Mouse (Mus musculus) adrenal gland, postnatal 4 days (tissue): ENCODE measurements around the gene Gm973. TPM values are rescaled to one million over a fixed set of nuclear protein-coding genes. Genes with fewer than 3 reads are reported as not detected.

ENCODE experiments used
- DNase-seq, 2 experiments: peaks; one replicate each; pipeline ENCODE4 v3.0.0; 2021 to 2022; ENCODE audit warnings: low spot score in 2 of 2, mixed read lengths in 2 of 2
- total RNA-seq, 2 experiments: library from RNA; stranded (reverse); gene quantifications; 2 replicates each; pipeline ENCODE4 v1.2.3; 2021

Gm973 gene
- total RNA-seq, 2 experiments from 2014 or later: 31.3 to 33.2 TPM

DNA sequence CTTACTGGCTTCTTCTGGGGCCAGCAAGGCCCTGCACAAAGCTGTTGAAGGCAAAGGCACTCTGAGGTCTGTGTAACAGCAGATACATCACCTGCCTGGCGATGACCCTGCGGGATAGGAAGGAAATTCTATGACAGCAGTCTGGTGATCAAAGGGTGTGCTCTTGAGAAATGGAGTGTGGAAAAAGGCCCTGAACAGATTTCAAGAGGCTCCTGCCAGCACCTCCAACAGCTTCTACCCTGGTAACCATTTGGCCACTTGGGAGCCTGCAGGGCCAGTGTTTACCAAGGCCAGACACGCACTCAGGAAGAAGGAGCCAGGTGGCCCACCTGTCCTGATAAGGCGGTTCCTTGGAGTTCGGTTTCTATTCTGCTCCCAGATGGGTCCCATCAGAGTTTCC lies 63.3 kb downstream of the Gm973 start:
- no peak for DNase-seq

DNA sequence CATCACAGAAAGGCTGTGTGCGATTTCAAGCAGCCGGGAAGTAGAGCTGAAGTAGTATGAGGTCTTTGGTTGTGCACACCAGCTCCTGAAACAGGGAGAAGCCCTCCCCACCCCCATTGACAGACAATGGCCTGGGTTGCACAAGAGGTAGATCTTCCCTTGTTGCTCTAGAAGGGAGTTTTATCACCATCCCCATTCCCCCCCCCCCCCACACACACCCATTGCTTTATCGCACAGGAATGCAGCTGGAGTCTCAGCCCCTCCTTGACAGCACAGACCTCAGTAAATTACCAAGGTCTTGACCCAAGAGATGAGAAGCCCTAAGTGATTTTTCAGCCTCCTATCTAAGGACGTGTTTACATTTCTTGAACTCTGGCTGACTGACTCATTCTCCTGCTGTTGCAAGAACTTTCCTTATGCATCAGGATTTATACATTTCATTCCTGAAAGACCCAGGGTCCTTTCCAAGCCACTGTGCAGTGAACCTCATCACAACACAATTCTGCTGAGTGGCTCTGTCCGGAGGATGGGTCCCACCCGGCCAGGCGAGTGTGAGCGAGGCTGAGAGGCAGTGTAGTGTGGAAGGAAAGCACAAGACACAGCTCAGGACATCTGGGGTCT lies 64.2 kb downstream of the Gm973 start:
- DNase-seq: no peak

- DNase-seq: no peak
Observed at GRCm38 (mm10) chr1:59580880-59581279, 64.8 kb downstream of the Gm973 start.

DNA sequence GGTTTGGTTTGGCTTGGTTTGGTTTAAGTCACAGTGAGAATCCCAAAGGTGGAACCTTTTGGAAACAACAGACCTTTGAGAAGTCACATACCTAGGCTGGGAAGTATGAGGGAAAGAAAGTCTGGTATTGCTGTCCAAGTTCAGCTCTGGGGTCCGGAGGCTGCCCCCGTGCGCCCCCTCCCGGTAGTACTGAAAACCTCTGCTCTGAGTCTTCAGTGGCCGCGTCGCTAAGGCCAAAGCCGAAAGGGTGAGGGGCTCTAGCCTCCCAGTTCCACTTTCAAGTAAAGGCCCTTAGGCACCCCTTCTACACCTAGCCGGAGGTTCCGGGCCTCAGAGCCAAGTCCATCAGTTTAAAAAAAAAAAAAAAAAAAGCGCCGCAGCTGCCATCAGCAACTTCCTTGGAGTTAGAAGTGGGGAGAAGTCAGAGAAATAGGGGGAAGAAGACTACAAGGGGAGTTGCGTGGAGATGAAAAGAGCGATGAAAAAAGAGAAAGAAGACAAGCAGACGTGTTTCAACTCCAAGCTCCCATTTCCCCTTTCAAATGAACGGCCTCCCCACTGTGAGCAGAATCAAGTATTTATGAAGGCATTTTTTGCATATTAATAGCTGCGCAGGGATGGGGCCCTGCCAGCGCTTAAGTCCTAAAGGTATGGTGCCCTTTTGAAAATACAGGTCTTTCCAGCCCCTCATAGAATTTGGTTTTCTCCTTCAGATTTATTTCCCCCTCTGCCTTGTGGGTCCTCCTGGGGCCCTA lies 68.8 kb downstream of the Gm973 start:
- DNase-seq: peak; percentile 38

DNA sequence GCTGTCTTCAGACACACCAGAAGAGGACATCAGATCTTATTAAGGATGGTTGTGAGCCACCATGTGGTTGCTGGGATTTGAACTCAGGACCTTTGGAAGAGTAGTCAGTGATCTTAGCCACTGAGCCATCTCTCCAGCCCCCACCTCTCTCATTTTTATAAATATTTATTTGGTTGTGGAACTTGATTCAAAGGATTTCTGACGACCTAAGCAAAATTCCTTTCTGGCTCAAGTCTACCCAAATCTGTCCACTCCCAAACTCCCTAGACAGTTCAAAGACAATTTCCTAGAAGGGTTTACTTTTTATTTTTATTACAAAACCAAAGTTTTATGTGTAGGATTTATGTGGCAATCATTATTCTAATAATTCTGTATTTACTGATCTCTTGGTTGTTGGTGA lies 73.2 kb downstream of the Gm973 start:
- no peak for DNase-seq

- no peak for DNase-seq
Observed at GRCm38 (mm10) chr1:59592359-59592758, 76.3 kb downstream of the Gm973 start.

DNA sequence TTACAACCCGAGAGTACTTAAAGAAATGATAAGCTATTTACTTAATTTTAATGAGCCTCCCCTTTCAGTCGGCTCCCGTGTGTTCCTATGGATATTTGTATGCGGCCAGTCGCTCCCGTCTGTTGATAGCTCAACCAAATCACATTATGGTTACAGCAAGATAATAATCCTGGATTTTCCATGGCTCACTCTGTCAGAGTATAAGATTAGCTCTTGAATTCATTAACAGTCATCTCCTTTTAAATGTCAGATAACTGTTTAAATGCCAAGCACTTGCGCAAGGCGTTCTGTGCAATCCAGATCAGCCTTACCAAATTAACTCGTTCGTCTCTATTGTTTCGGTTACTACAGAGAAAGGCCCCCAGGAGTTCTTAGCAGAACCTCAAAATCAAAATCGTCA lies 76.8 kb downstream of the Gm973 start:
- DNase-seq: no peak

GRCm38 (mm10) chr1:59593622-59594035 lies 77.6 kb downstream of the Gm973 start:
- DNase-seq: no peak

- no peak for DNase-seq
Observed at GRCm38 (mm10) chr1:59594586-59595266, 78.7 kb downstream of the Gm973 start.

- no peak for DNase-seq
Observed at GRCm38 (mm10) chr1:59595609-59596008, 79.5 kb downstream of the Gm973 start.

DNA sequence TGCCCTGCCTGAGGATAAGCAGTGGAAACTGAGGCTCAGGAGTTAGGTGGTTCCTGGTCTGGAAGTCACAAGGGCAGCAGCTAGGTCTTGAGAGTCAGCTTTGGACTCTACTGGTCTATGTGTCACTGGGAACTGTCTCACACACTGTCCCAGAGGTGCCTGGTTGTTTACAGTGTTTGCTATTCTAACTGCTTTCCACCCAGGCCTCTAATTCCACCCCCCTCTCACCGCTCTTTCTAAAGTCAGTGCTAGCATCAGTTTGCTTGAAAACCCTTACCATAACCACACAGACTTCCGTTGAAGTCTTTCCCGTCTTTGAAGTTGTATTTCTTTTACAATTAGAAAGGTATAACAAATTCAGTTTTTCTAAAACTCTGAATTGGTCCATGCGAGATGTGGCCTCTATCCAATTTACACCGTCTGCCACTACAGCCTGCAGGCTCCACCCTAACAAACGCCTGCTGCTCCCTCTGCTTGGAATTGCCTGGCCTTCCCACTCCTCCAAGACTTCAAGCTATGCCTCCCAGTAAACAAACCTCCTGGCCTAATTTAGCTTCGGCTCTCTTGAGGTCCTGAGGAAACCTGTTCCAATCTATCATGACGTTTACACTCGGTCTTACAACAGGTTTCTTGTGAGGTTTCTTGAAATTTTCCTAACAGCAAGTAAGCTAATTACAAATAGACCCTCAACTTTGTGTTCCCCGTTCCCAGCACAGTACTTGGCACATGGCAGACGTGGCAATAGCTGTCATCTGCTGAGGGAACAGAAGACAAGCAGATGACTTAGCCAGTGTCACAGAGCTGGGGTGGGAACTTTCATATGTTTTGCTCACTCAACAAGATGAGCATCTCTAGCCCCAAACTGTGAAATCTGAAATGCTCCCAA lies 86.7 kb downstream of the Gm973 start:
- no peak for DNase-seq

- no peak for DNase-seq
Observed at GRCm38 (mm10) chr1:59603417-59603712, 87.3 kb downstream of the Gm973 start.

GRCm38 (mm10) chr1:59603893-59604292 lies 87.8 kb downstream of the Gm973 start:
- DNase-seq: no peak

DNA sequence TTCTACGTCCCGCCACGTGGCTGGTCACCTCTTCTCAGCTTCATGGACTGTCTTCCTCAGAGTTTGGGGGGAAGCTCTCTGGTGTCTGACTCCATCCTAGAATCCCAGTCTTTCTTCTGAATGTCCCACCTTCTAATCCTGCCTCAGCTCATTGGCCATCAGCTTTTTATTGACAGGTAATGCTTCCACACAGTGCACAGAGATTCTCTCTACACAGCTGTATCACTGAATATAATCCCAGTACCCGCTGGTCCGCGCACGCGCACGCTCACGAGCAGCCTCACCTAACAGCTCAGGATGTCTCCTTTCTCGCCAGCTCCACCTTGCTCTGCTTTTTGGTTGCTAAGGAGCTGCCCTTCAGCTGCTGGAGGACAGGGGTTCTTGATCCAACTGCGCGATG lies 90.4 kb downstream of the Gm973 start:
- no peak for DNase-seq

GRCm38 (mm10) chr1:59607071-59607470 lies 91.0 kb downstream of the Gm973 start:
- DNase-seq: no peak

GRCm38 (mm10) chr1:59608125-59608762 lies 92.2 kb downstream of the Gm973 start:
- DNase-seq: no peak

DNA sequence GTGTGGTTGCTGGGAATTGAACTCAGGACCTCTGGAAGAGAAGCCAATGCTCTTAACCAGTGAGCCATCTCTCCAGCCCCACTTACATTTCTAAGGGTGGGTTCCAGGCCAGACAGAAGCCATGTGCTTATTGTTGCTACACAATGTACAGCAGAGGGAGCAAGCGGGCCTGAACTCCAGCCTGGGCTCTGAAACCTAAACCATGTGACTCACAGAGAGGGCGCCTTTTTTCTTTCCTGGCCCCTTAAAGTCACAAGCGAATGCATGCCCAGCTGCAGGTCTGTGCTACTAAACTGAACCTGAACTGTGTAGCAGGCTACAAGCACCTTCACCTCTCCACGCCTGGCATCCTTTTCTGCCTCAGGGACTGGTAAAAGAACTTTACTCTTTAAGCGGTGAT lies 92.9 kb downstream of the Gm973 start:
- DNase-seq: no peak

DNA sequence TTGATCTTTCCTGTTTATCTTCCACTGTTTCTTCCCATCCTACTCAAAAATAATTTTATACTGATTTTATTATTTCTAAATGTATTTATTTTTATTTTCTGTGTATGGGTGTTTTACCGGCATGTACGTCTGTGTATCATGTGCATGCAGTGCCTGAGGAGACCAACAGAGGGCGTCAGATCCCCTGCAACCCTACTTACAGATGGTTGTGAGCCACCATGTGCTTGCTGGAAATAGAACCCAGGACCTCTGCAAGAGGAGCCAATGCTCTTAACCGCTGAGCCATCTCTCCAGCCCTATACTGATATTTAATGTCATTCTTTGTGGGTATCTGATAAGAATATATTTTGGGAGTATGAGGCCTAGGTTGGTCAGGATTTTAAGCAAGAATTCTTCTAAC lies 93.4 kb downstream of the Gm973 start:
- no peak for DNase-seq

DNA sequence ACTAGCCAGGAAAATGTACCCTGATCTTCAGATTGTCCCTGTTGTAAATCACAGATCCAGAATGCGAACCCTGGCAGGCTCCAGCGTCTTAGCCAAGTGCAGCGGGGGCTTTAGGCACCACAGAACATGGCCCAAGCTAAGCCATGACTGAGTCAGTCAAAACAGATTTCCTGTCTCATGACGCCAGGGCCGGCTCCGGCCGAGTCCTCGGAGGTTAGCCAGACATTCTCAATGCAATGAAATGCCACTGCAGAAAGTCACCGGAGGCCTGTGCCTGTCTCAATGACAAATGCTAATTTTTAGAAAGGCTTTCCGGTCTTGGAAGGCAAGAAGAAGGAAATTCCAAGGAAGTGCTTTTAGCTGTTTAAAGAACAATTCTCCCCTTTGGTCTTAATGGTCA lies 93.8 kb downstream of the Gm973 start:
- peak in 1 of 2 experiments; percentile 17 for DNase-seq

DNA sequence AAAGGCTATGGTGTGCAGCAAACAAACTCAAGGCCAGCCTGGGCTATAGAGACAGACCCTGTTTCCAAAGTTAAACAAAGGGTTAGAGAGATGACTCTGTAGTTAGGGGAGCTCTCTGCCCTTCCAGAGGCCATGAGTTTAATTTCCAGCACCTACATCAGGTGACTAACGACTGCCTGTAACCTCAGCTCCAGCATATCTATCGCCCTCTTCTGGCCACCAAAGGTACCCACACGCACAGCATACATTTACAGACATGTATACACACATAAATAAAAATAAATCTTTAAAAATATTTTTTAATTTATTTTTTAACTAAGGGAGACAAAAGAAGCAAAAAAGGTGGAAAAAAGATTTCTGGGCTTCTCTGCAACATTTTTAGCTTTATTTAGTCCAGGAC lies 94.9 kb downstream of the Gm973 start:
- no peak for DNase-seq

- peak in 1 of 2 experiments; percentile 50 for DNase-seq
Observed at GRCm38 (mm10) chr1:59613795-59614194, 97.7 kb downstream of the Gm973 start.
